Mouse (Mus musculus): Measurements from ENCODE around the gene Kif1a.
"Not testable (repeated sequence)": the region's sequence is repeated elsewhere in the genome, so short reads cannot be mapped to it uniquely, and the experiment has no call there.

The Kif1a gene

GRCm38 (mm10) chr1:92971879-92972795, 129.6 kb downstream of the Kif1a start:
- in situ Hi-C loops (cut with MboI, MseI): no loop called here

- in situ Hi-C loops (cut with MboI, MseI): not testable (repeated sequence)
These were observed 131.0 kb downstream of the Kif1a start for GRCm38 (mm10) chr1:92970791-92971190.

All from T-helper 2 cell (primary cell).